Mouse (Mus musculus) forebrain, embryonic 13.5 days (tissue): ENCODE data around the gene Mindy1. TPM values are rescaled to one million over a fixed set of nuclear protein-coding genes. Genes with fewer than 3 reads are reported as not detected.

ENCODE experiments used
- ATAC-seq: fragments of 200-750 bp; cut with Nextera tagmentation; 2 replicates; pipeline ENCODE4 v1.8.0; 2017
- H3K27ac ChIP-seq: fragments of 300-500 bp; sonication (generic); 2 replicates; pipeline ENCODE4 v1.5.1; 2015; ENCODE audit warnings: inconsistent platforms, mild to moderate bottlenecking, moderate library complexity
- H3K27me3 ChIP-seq: fragments of 300-500 bp; sonication (generic); 2 replicates; pipeline ENCODE4 v1.6.1; 2015; ENCODE audit warnings: mild to moderate bottlenecking, inconsistent platforms
- H3K36me3 ChIP-seq: fragments of 300-500 bp; sonication (generic); 2 replicates; pipeline ENCODE4 v1.6.1; 2015; ENCODE audit warnings: mild to moderate bottlenecking, inconsistent platforms; ENCODE audit not compliant: poor library complexity, severe bottlenecking
- H3K4me1 ChIP-seq: fragments of 300-500 bp; sonication (generic); 2 replicates; pipeline ENCODE4 v1.6.1; 2015; ENCODE audit warnings: inconsistent platforms
- H3K4me2 ChIP-seq: fragments of 300-500 bp; sonication (generic); 2 replicates; pipeline ENCODE4 v1.6.1; 2015; ENCODE audit warnings: inconsistent platforms, mild to moderate bottlenecking, moderate library complexity
- H3K4me3 ChIP-seq: fragments of 300-500 bp; sonication (generic); 2 replicates; pipeline ENCODE4 v1.5.1; 2015; ENCODE audit warnings: mild to moderate bottlenecking, inconsistent platforms
- H3K9ac ChIP-seq: fragments of 300-500 bp; sonication (generic); 2 replicates; pipeline ENCODE4 v1.6.1; 2015; ENCODE audit warnings: mild to moderate bottlenecking, inconsistent platforms
- H3K9me3 ChIP-seq: fragments of 300-500 bp; sonication (generic); replicated peaks from 2 replicates; pipeline ENCODE4 v1.6.1; 2016; ENCODE audit warnings: inconsistent platforms
- WGBS: fragments of 180-500 bp; shearing (Covaris S2); methylation state at CpG from one replicate; pipeline ENCODE4 v1.1.7; 2015; 5-methylcytosine and 5-hydroxymethylcytosine counted together
- polyA plus RNA-seq: library from polyadenylated mRNA; unstranded; fragments of >200 nt; fragmentation: Nextera tagmentation; extraction: Ambion mirVana; gene quantifications from 2 replicates; pipeline ENCODE4 v1.2.1, GENCODE M21; 2015

Gene Mindy1
- polyA plus RNA-seq, 1 experiment from 2014 or later, result 39.6 TPM

GRCm38 (mm10) chr3:95286510-95286909 lies 5.4 kb downstream of the Mindy1 start:
- no peak for ATAC-seq
- WGBS, result 89% methylated on average over 7 of the region's 7 CpGs
- peaks cover 30% of the 10 kb centered on the region for H3K4me1 ChIP-seq
- H3K4me2 ChIP-seq, result no peak overlapping the region
- H3K9ac ChIP-seq, result no peak overlapping the region
- H3K27me3 ChIP-seq, result no peaks in the 10 kb centered on the region
- no peak overlapping the region for H3K4me3 ChIP-seq
- no peak overlapping the region for H3K27ac ChIP-seq
- no peaks in the 10 kb centered on the region for H3K9me3 ChIP-seq
- peaks cover 41% of the 10 kb centered on the region for H3K36me3 ChIP-seq

GRCm38 (mm10) chr3:95287541-95287940 lies 6.4 kb downstream of the Mindy1 start:
- H3K4me3 ChIP-seq, result no peak overlapping the region
- no peaks in the 10 kb centered on the region for H3K27me3 ChIP-seq
- H3K36me3 ChIP-seq, result peaks cover 52% of the 10 kb centered on the region
- H3K27ac ChIP-seq, result no peak overlapping the region
- WGBS, result 81% methylated on average over 3 of the region's 3 CpGs
- no peak overlapping the region for H3K9ac ChIP-seq
- peaks cover 23% of the 10 kb centered on the region for H3K4me1 ChIP-seq
- H3K4me2 ChIP-seq, result no peak overlapping the region
- no peaks in the 10 kb centered on the region for H3K9me3 ChIP-seq
- ATAC-seq, result no peak

GRCm38 (mm10) chr3:95289419-95289818 lies 8.3 kb downstream of the Mindy1 start:
- H3K4me3 ChIP-seq, result no peak overlapping the region
- H3K9ac ChIP-seq, result no peak overlapping the region
- peaks cover 70% of the 10 kb centered on the region for H3K36me3 ChIP-seq
- ATAC-seq, result no peak
- H3K4me2 ChIP-seq, result no peak overlapping the region
- no peaks in the 10 kb centered on the region for H3K27me3 ChIP-seq
- peaks cover 12% of the 10 kb centered on the region for H3K4me1 ChIP-seq
- no peaks in the 10 kb centered on the region for H3K9me3 ChIP-seq
- WGBS, result 94% methylated on average over 4 of the region's 4 CpGs
- no peak overlapping the region for H3K27ac ChIP-seq

- 85% methylated on average over 6 of the region's 6 CpGs for whole genome bisulfite sequencing
- peaks cover 77% of the 10 kb centered on the region for H3K36me3 ChIP-seq
Observed at GRCm38 (mm10) chr3:95290156-95290555, 9.0 kb downstream of the Mindy1 start.

GRCm38 (mm10) chr3:95291041-95291440 lies 9.9 kb downstream of the Mindy1 start:
- Histone ChIP-seq H3K9me3 (no peaks in the 10 kb centered on the region), H3K27ac (no peak overlapping the region), H3K36me3 (peaks cover 83% of the 10 kb centered on the region), H3K4me3 (no peak overlapping the region), H3K9ac (no peak overlapping the region), H3K27me3 (no peaks in the 10 kb centered on the region), H3K4me2 (no peak overlapping the region), H3K4me1 (no peaks in the 10 kb centered on the region)
- no peak for ATAC-seq
- WGBS, result 91% methylated on average over 4 of the region's 4 CpGs

More at GRCm38 (mm10) chr3:95290156-95290555, 9.0 kb downstream of the Mindy1 start:
- Histone ChIP-seq H3K4me1 (peaks cover 5% of the 10 kb centered on the region; the same call in 1 of the 2 replicates), H3K27ac (no peak overlapping the region), H3K27me3 (no peaks in the 10 kb centered on the region), H3K9ac (no peak overlapping the region), H3K4me3 (no peak overlapping the region), H3K4me2 (no peak overlapping the region), H3K9me3 (no peaks in the 10 kb centered on the region)
- ATAC-seq, result no peak

GRCm38 (mm10) chr3:95292899-95293298 lies 11.8 kb downstream of the Mindy1 start:
- ATAC-seq, result no peak
- H3K4me3 ChIP-seq, result no peak overlapping the region
- peaks cover 89% of the 10 kb centered on the region for H3K36me3 ChIP-seq
- no peak overlapping the region for H3K9ac ChIP-seq
- no peak overlapping the region for H3K4me2 ChIP-seq
- H3K9me3 ChIP-seq, result no peaks in the 10 kb centered on the region
- no peaks in the 10 kb centered on the region for H3K4me1 ChIP-seq
- WGBS, result 91% methylated on average over 2 of the region's 2 CpGs
- H3K27ac ChIP-seq, result no peak overlapping the region
- H3K27me3 ChIP-seq, result no peaks in the 10 kb centered on the region

GRCm38 (mm10) chr3:95293537-95293936 lies 12.4 kb downstream of the Mindy1 start:
- no peak for ATAC-seq
- Histone ChIP-seq H3K27me3 (no peaks in the 10 kb centered on the region), H3K27ac (no peak overlapping the region), H3K9ac (no peak overlapping the region), H3K4me3 (no peak overlapping the region), H3K4me2 (no peak overlapping the region), H3K4me1 (no peaks in the 10 kb centered on the region), H3K36me3 (peaks cover 84% of the 10 kb centered on the region), H3K9me3 (no peaks in the 10 kb centered on the region)
- WGBS, result 88% methylated on average over 11 of the region's 11 CpGs

GRCm38 (mm10) chr3:95294316-95294715 lies 13.2 kb downstream of the Mindy1 start:
- H3K4me1 ChIP-seq, result no peaks in the 10 kb centered on the region
- H3K27me3 ChIP-seq, result no peaks in the 10 kb centered on the region
- no peak overlapping the region for H3K4me3 ChIP-seq
- no peak overlapping the region for H3K4me2 ChIP-seq
- H3K36me3 ChIP-seq, result peaks cover 78% of the 10 kb centered on the region
- no peak for ATAC-seq
- 91% methylated on average over 7 of the region's 7 CpGs for WGBS
- H3K27ac ChIP-seq, result no peak overlapping the region
- no peak overlapping the region for H3K9ac ChIP-seq
- no peaks in the 10 kb centered on the region for H3K9me3 ChIP-seq

- no peak overlapping the region for H3K27ac ChIP-seq
- H3K4me2 ChIP-seq, result no peak overlapping the region
- no peaks in the 10 kb centered on the region for H3K4me1 ChIP-seq
- H3K27me3 ChIP-seq, result no peaks in the 10 kb centered on the region
- H3K36me3 ChIP-seq, result peaks cover 74% of the 10 kb centered on the region
- H3K4me3 ChIP-seq, result no peak overlapping the region
- WGBS, result 92% methylated on average over 5 of the region's 5 CpGs
- no peaks in the 10 kb centered on the region for H3K9me3 ChIP-seq
- H3K9ac ChIP-seq, result no peak overlapping the region
- ATAC-seq, result no peak
Observed at GRCm38 (mm10) chr3:95294718-95295117, 13.6 kb downstream of the Mindy1 start.

GRCm38 (mm10) chr3:95295321-95296102 lies 14.4 kb downstream of the Mindy1 start:
- peaks cover 69% of the 10 kb centered on the region for H3K36me3 ChIP-seq
- WGBS, result 82% methylated on average over 11 of the region's 11 CpGs
- no peak overlapping the region for H3K27ac ChIP-seq
- H3K9ac ChIP-seq, result no peak overlapping the region
- no peak overlapping the region for H3K4me3 ChIP-seq
- ATAC-seq, result no peak
- H3K9me3 ChIP-seq, result no peaks in the 10 kb centered on the region
- H3K4me1 ChIP-seq, result no peaks in the 10 kb centered on the region
- no peaks in the 10 kb centered on the region for H3K27me3 ChIP-seq
- H3K4me2 ChIP-seq, result no peak overlapping the region

- H3K27me3 ChIP-seq, result no peaks in the 10 kb centered on the region
- H3K4me1 ChIP-seq, result no peaks in the 10 kb centered on the region
- H3K9me3 ChIP-seq, result no peaks in the 10 kb centered on the region
- ATAC-seq, result peak; percentile 38; the same call in 1 of the 2 replicates
- H3K36me3 ChIP-seq, result peaks cover 63% of the 10 kb centered on the region
- H3K27ac ChIP-seq, result no peak overlapping the region
- no peak overlapping the region for H3K4me3 ChIP-seq
- no peak overlapping the region for H3K4me2 ChIP-seq
- 8% methylated on average over 5 of the region's 5 CpGs for WGBS
- no peak overlapping the region for H3K9ac ChIP-seq
Observed at GRCm38 (mm10) chr3:95296103-95296469, 14.9 kb downstream of the Mindy1 start.

- no peak overlapping the region for H3K27ac ChIP-seq
- H3K9ac ChIP-seq, result no peak overlapping the region
- H3K4me2 ChIP-seq, result no peak overlapping the region
- no peak for ATAC-seq
- no peaks in the 10 kb centered on the region for H3K27me3 ChIP-seq
- H3K36me3 ChIP-seq, result peaks cover 44% of the 10 kb centered on the region
- 93% methylated on average over 7 of the region's 7 CpGs for WGBS
- no peak overlapping the region for H3K4me3 ChIP-seq
- H3K9me3 ChIP-seq, result no peaks in the 10 kb centered on the region
- no peaks in the 10 kb centered on the region for H3K4me1 ChIP-seq
Observed at GRCm38 (mm10) chr3:95298018-95298417, 16.9 kb downstream of the Mindy1 start.
